Mouse (Mus musculus) MEL (cell line): ENCODE measurements around the gene Hectd3.

ENCODE experiments used
- CTCF ChIP-seq, 3 experiments: IDR thresholded peaks in 2 of 3; conservative IDR thresholded peaks in 1 of 3; 2 replicates each; pipeline ENCODE4 v1.5.1; 2011 to 2012; ENCODE audit warnings: low read length in 3 of 3, low read depth in 2 of 3, mild to moderate bottlenecking in 2 of 3, improper control_type of control experiment in 1 of 3, inconsistent platforms in 1 of 3, mixed read lengths in 1 of 3, moderate library complexity in 1 of 3; ENCODE audit not compliant: control insufficient read depth in 1 of 3, insufficient read depth in 1 of 3, poor library complexity in 1 of 3, severe bottlenecking in 1 of 3
- EP300 ChIP-seq, 2 experiments: IDR thresholded peaks; 2 replicates each; pipeline ENCODE4 v1.6.1; 2011; ENCODE audit warnings: improper control_type of control experiment in 2 of 2, low read length in 2 of 2, low read depth in 1 of 2, mild to moderate bottlenecking in 1 of 2
- JUND ChIP-seq: IDR thresholded peaks from 2 replicates; pipeline ENCODE4 v1.6.1; 2011; ENCODE audit warnings: low read depth, mild to moderate bottlenecking, improper control_type of control experiment, low read length

- TF ChIP-seq CTCF (IDR thresholded peaks at IDR 0.05 in 2 of 3, conservative IDR thresholded peaks at IDR 0.05 in 1 of 3; ENCODE audit: control insufficient read depth in 1 of 3, insufficient read depth in 1 of 3, low read depth in 2 of 3, low read length in 3 of 3, poor library complexity in 1 of 3, severe bottlenecking in 1 of 3) (peak; percentile 42 to 93 (median 90)), JUND (no peak), EP300 (IDR thresholded peaks at IDR 0.05; ENCODE audit: low read depth in 1 of 2, low read length in 2 of 2) (no peak)
Measured at GRCm38 (mm10) chr4:116986400-116987121, 8.6 kb upstream of the Hectd3 start.
